Mouse (Mus musculus) gastrocnemius, postnatal 36 days (tissue): ENCODE measurements around the gene Nkd1. TPM values are rescaled to one million over a fixed set of nuclear protein-coding genes. Genes with fewer than 3 reads are reported as not detected.

Experiments
- DNase-seq, 2 experiments: peaks; one replicate each; pipeline ENCODE4 v3.0.0; 2022
- intact Hi-C: fragments of 180-260 bp; cut with DNase I; formaldehyde crosslinking; loops from one replicate; pipeline ENCODE4 v1.15.1; 2025
- total RNA-seq, 2 experiments: library from RNA; stranded (reverse); gene quantifications; 2 replicates each; pipeline ENCODE4 v1.2.3; 2021

Gene Nkd1
- total RNA-seq, 2 experiments from 2014 or later: 1.7 to 1.8 TPM

GRCm38 (mm10) chr8:88605361-88606040, 84.3 kb downstream of the Nkd1 start:
- no peak for DNase-seq
- intact Hi-C loops: no loop called here

GRCm38 (mm10) chr8:88609036-88609435, 87.9 kb downstream of the Nkd1 start:
- DNase-seq: no peak
- intact Hi-C loops: no loop called here

- intact Hi-C loops: loop anchor here (10.0 kb wide), 1 partner anchor 155 kb away; no protein-coding TSS in a partner anchor
Measured at GRCm38 (mm10) chr8:88610271-88610670, 89.1 kb downstream of the Nkd1 start.

GRCm38 (mm10) chr8:88614981-88615380, 93.8 kb downstream of the Nkd1 start:
- no peak for DNase-seq
- intact Hi-C loops: loop anchor here (10.0 kb wide), 1 partner anchor 160 kb away; no protein-coding TSS in a partner anchor

More at GRCm38 (mm10) chr8:88610271-88610670, 89.1 kb downstream of the Nkd1 start:
- no peak for DNase-seq

- intact Hi-C loops: loop anchor here (10.0 kb wide), 1 partner anchor 164 kb away; no protein-coding TSS in a partner anchor
Measured at GRCm38 (mm10) chr8:88618612-88619011, 97.5 kb downstream of the Nkd1 start.

GRCm38 (mm10) chr8:88619513-88619912, 98.4 kb downstream of the Nkd1 start:
- no peak for DNase-seq
- intact Hi-C loops: loop anchor here (10.0 kb wide), 1 partner anchor 165 kb away; no protein-coding TSS in a partner anchor

More at GRCm38 (mm10) chr8:88618612-88619011, 97.5 kb downstream of the Nkd1 start:
- no peak for DNase-seq

- no peak for DNase-seq
- intact Hi-C loops: loop anchor here (2.0 to 5.0 kb wide), 4 partner anchors 54 to 354 kb away; partner anchors contain the start of genes Brd7 and Nkd1
Measured at GRCm38 (mm10) chr8:88620931-88621330, 99.8 kb downstream of the Nkd1 start.

GRCm38 (mm10) chr8:88621408-88621807, 100.3 kb downstream of the Nkd1 start:
- intact Hi-C loops: loop anchor here (2.0 to 5.0 kb wide), 4 partner anchors 54 to 354 kb away; partner anchors contain the start of genes Brd7 and Nkd1
- peak; percentile 57 to 65 for DNase-seq

GRCm38 (mm10) chr8:88623351-88623750, 102.2 kb downstream of the Nkd1 start:
- intact Hi-C loops: loop anchor here (5.0 kb wide), 3 partner anchors 56 to 356 kb away; partner anchors contain the start of gene Nkd1
- no peak for DNase-seq

- no peak for DNase-seq
- intact Hi-C loops: loop anchor here (5.0 kb wide), 3 partner anchors 57 to 357 kb away; partner anchors contain the start of gene Nkd1
Measured at GRCm38 (mm10) chr8:88624276-88624675, 103.1 kb downstream of the Nkd1 start.

GRCm38 (mm10) chr8:88626433-88626832, 105.3 kb downstream of the Nkd1 start:
- intact Hi-C loops: loop anchor here (5.0 kb wide), 1 partner anchor 71 kb away; the partner anchor contains the start of gene Cyld
- no peak for DNase-seq

- intact Hi-C loops: loop anchor here (5.0 kb wide), 1 partner anchor 70 kb away; the partner anchor contains the start of gene Cyld
- DNase-seq: no peak
Measured at GRCm38 (mm10) chr8:88626940-88627264, 105.7 kb downstream of the Nkd1 start.

GRCm38 (mm10) chr8:88627265-88627991, 106.3 kb downstream of the Nkd1 start:
- intact Hi-C loops: loop anchor here (5.0 kb wide), 1 partner anchor 70 kb away; the partner anchor contains the start of gene Cyld
- DNase-seq: peak; percentile 59 to 61

GRCm38 (mm10) chr8:88628001-88628774, 107.0 kb downstream of the Nkd1 start:
- intact Hi-C loops: loop anchor here (5.0 kb wide), 1 partner anchor 69 kb away; the partner anchor contains the start of gene Cyld
- no peak for DNase-seq

- intact Hi-C loops: no loop called here
- no peak for DNase-seq
Measured at GRCm38 (mm10) chr8:88630225-88630624, 109.1 kb downstream of the Nkd1 start.

GRCm38 (mm10) chr8:88631081-88631480, 109.9 kb downstream of the Nkd1 start:
- DNase-seq: no peak
- intact Hi-C loops: no loop called here

- intact Hi-C loops: no loop called here
- DNase-seq: no peak
Measured at GRCm38 (mm10) chr8:88633343-88633765, 112.2 kb downstream of the Nkd1 start.

GRCm38 (mm10) chr8:88635474-88636397, 114.6 kb downstream of the Nkd1 start, which contains the start of gene Snx20:
TSS of gene Snx20 (minus strand) at chr8:88636128.
- intact Hi-C loops: no loop called here
- DNase-seq: no peak
